Mouse (Mus musculus): ENCODE measurements around the gene Myo18a.

DNA sequence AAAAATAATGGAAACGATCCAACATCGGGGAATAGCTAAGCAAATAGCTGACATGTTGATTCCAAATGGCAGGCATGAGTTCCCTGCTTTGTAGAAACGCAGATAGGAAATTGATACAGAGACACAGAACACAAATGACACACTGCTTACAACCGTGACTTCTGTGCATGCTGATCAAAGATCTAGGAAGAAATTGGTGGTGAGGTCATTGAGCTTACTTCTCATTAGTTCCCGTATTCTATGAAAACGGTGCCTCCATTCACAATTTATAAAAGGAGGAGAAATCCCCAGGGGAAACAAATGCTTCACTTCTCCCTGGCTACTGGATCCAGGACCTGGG lies 133.4 kb downstream of the Myo18a start:
- no peak for TF ChIP-seq POLR2A (IDR thresholded peaks at IDR 0.05; ENCODE audit: borderline replicate concordance, extremely low read depth, low read depth, low read length)
- TF ChIP-seq CTCF (IDR thresholded peaks at IDR 0.05; ENCODE audit: insufficient read depth, low read length): no peak

All from lung, adult 2 months (tissue).